Mouse (Mus musculus) C2C12 (cell line): Measurements from ENCODE around the gene Ap2m1. TPM values are rescaled to one million over a fixed set of nuclear protein-coding genes. Genes with fewer than 3 reads are reported as not detected.

Experiments used
- H3K27me3 ChIP-seq: one replicate; pipeline ENCODE4 v1.6.1; 2011; ENCODE audit not compliant: control insufficient read depth, insufficient read depth, insufficient read length
- H3K36me3 ChIP-seq: one replicate; pipeline ENCODE4 v1.6.1; 2011; ENCODE audit not compliant: control insufficient read depth, insufficient read depth
- H3K4me3 ChIP-seq: one replicate; pipeline ENCODE4 v1.5.1; 2011; ENCODE audit warnings: mild to moderate bottlenecking, control low read depth; ENCODE audit not compliant: poor library complexity, insufficient read depth, severe bottlenecking
- H3K79me2 ChIP-seq: one replicate; pipeline ENCODE4 v1.6.1; 2011; ENCODE audit not compliant: control insufficient read depth, insufficient read depth
- H3K79me3 ChIP-seq: one replicate; pipeline ENCODE4 v1.6.1; 2011; ENCODE audit warnings: low read depth, control low read depth
- H3ac ChIP-seq: one replicate; pipeline ENCODE3; 2011; ENCODE audit warnings: low read depth; ENCODE audit not compliant: control insufficient read depth, insufficient read length
- CEBPB ChIP-seq: IDR thresholded peaks from one replicate; pipeline ENCODE4 v1.6.1; 2011; ENCODE audit warnings: low read depth, mild to moderate bottlenecking, control low read depth, moderate library complexity
- CTCF ChIP-seq: IDR thresholded peaks from one replicate; pipeline ENCODE4 v1.5.1; 2011; ENCODE audit not compliant: control insufficient read depth, insufficient read depth, insufficient read length
- FOSL1 ChIP-seq: IDR thresholded peaks from one replicate; pipeline ENCODE4 v1.8.0; 2011; ENCODE audit warnings: mild to moderate bottlenecking, low read length; ENCODE audit not compliant: poor library complexity, insufficient read depth, severe bottlenecking
- MAX ChIP-seq: IDR thresholded peaks from one replicate; pipeline ENCODE4 v1.6.1; 2011; ENCODE audit warnings: mild to moderate bottlenecking, control low read depth
- MYOD1 ChIP-seq: IDR thresholded peaks from one replicate; pipeline ENCODE4 v1.6.1; 2011; ENCODE audit warnings: low read depth; ENCODE audit not compliant: control insufficient read depth, insufficient read length
- MYOG ChIP-seq: IDR thresholded peaks from one replicate; pipeline ENCODE4 v1.6.1; 2011; ENCODE audit not compliant: control insufficient read depth, insufficient read length; ENCODE audit errors: extremely low read depth
- USF1 ChIP-seq: IDR thresholded peaks from one replicate; pipeline ENCODE4 v1.6.1; 2011; ENCODE audit warnings: low read depth, mild to moderate bottlenecking, control low read depth, moderate library complexity
- polyA plus RNA-seq: library from polyadenylated mRNA; unstranded; fragments of >200 nt; fragmentation: generic; extraction: Trizol; gene quantifications from one replicate; pipeline ENCODE4 v1.2.1, GENCODE M21; 2012; ENCODE audit warnings: missing spikeins

The Ap2m1 gene
- polyA plus RNA-seq, 1 experiment = 556 TPM

GRCm38 (mm10) chr16:20506000-20506399 lies 29.3 kb upstream of the Ap2m1 start:
- Histone ChIP-seq H3K27me3 (no peaks in the 10 kb centered on the region), H3K4me3 (no peak overlapping the region), H3ac (no peak overlapping the region), H3K36me3 (peaks cover 99% of the 10 kb centered on the region), H3K79me2 (peaks cover 5% of the 10 kb centered on the region), H3K79me3 (no peaks in the 10 kb centered on the region)
- TF ChIP-seq FOSL1 (no peak), CTCF (no peak), CEBPB (no peak), MAX (no peak), MYOG (no peak), USF1 (no peak), MYOD1 (no peak)

GRCm38 (mm10) chr16:20509349-20509748 lies 25.9 kb upstream of the Ap2m1 start:
- Histone ChIP-seq H3K27me3 (no peaks in the 10 kb centered on the region), H3K79me2 (no peaks in the 10 kb centered on the region), H3K79me3 (no peaks in the 10 kb centered on the region), H3ac (no peak overlapping the region), H3K4me3 (no peak overlapping the region), H3K36me3 (peaks cover 84% of the 10 kb centered on the region)
- TF ChIP-seq MYOG (no peak), CTCF (peak; percentile 38)

- Histone ChIP-seq H3K4me3 (no peak overlapping the region), H3K79me3 (no peaks in the 10 kb centered on the region), H3ac (no peak overlapping the region), H3K36me3 (peaks cover 63% of the 10 kb centered on the region), H3K27me3 (no peaks in the 10 kb centered on the region), H3K79me2 (no peaks in the 10 kb centered on the region)
- TF ChIP-seq MAX (no peak), USF1 (no peak), CTCF (no peak), CEBPB (no peak), MYOG (no peak), FOSL1 (no peak), MYOD1 (no peak)
Measured at GRCm38 (mm10) chr16:20511277-20511847, 23.9 kb upstream of the Ap2m1 start.

GRCm38 (mm10) chr16:20516032-20516431 lies 19.2 kb upstream of the Ap2m1 start:
- no peak overlapping the region for H3K4me3 ChIP-seq

DNA sequence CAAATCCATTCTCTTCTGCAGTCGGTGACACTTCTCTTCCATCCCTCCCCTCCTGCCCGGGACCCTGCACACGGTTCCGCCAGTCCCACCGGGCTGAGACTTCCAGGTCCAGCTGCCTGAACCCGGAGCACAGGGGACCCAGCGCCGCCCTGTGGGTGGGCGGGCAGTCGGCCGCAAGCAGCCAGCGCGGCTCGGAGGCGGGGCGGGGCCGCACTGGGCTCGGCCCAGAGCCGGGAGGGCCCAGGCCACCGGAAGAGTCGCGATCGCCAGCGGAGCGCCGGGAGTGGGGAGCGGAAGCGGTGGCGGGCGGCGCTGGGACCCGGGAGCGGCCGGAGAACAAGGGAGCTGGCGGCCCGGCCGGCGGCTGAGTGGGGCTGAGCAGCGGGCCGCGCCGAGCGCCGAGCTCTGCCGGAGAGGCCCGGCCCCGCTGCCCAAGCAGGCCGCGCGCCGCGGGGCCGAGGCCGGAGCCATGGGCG lies 18.5 kb upstream of the Ap2m1 start, which contains the start of gene Dvl3:
Dvl3 (plus strand) TSS at position 257 of the 476 bp plus-strand sequence.
- peak within 1 kb of the TSS; percentile 79 for H3ac ChIP-seq
- peaks cover 49% of the 10 kb centered on the region for H3K79me2 ChIP-seq
- H3K4me3 ChIP-seq = peak within 1 kb of the TSS; percentile 76
- H3K27me3 ChIP-seq = no peaks in the 10 kb centered on the region
- no peak for TF ChIP-seq MAX
- peak; percentile 23 for TF ChIP-seq CTCF
- no peak for TF ChIP-seq MYOG
- no peak for TF ChIP-seq FOSL1
- no peak for TF ChIP-seq MYOD1
- H3K79me3 ChIP-seq = peaks cover 23% of the 10 kb centered on the region
- H3K36me3 ChIP-seq = peaks cover 14% of the 10 kb centered on the region

More at GRCm38 (mm10) chr16:20516032-20516431, 19.2 kb upstream of the Ap2m1 start:
- peaks cover 23% of the 10 kb centered on the region for H3K79me3 ChIP-seq
- peaks cover 42% of the 10 kb centered on the region for H3K79me2 ChIP-seq
- no peak overlapping the region for H3ac ChIP-seq
- TF ChIP-seq MYOG (no peak), MYOD1 (no peak), FOSL1 (no peak), CTCF (no peak), USF1 (no peak), CEBPB (no peak), MAX (no peak)
- H3K27me3 ChIP-seq = no peaks in the 10 kb centered on the region
- H3K36me3 ChIP-seq = peaks cover 21% of the 10 kb centered on the region

DNA sequence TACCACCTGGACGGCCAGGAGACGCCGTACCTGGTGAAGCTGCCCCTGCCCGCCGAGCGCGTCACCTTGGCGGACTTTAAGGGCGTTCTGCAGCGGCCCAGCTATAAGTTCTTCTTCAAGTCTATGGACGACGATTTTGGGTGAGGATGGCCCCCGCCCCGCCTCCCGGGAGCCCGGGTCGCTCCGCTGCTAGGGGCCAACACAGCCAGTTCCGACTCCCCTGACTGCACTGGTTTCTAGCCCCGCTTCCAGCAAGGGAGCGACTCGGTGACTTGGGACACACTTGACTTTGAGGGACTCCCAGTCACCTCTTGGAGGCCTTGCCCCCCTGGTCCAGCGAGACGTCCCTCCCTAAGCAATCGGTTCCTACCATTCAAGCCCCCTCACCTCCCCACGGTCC lies 18.1 kb upstream of the Ap2m1 start:
- peaks cover 23% of the 10 kb centered on the region for H3K79me3 ChIP-seq
- H3K27me3 ChIP-seq = no peaks in the 10 kb centered on the region
- TF ChIP-seq MAX (no peak), FOSL1 (no peak), MYOG (no peak), MYOD1 (no peak), CTCF (no peak), CEBPB (no peak), USF1 (no peak)
- H3K79me2 ChIP-seq = peaks cover 49% of the 10 kb centered on the region
- peak overlapping the region; percentile 76 for H3K4me3 ChIP-seq
- peak overlapping the region; percentile 69 for H3ac ChIP-seq
- H3K36me3 ChIP-seq = peaks cover 10% of the 10 kb centered on the region
